Mouse (Mus musculus) layer of hippocampus, adult 2 months (tissue): Measurements from ENCODE around the gene Gpc2. TPM values are rescaled to one million over a fixed set of nuclear protein-coding genes. Genes with fewer than 3 reads are reported as not detected.

Experiments
- DNase-seq, 2 experiments: peaks; one replicate each; pipeline ENCODE4 v3.0.0; 2022; ENCODE audit warnings: low spot score in 2 of 2
- H3K27ac ChIP-seq: fragments of 200-600 bp; 2 replicates; pipeline ENCODE4 v1.8.1; 2022
- H3K4me3 ChIP-seq: fragments of 200-600 bp; 2 replicates; pipeline ENCODE4 v1.8.1; 2022; ENCODE audit warnings: mild to moderate bottlenecking
- CTCF ChIP-seq: fragments of 200-600 bp; conservative IDR thresholded peaks from 2 replicates; pipeline ENCODE4 v1.8.1; 2022; ENCODE audit warnings: antibody characterized with exemption, mild to moderate bottlenecking, moderate library complexity
- total RNA-seq, 2 experiments: library from RNA; stranded (reverse); gene quantifications; 2 replicates each; pipeline ENCODE4 v1.2.3; 2021

The Gpc2 gene
- total RNA-seq, 2 experiments from 2014 or later: 2.4 to 2.5 TPM

DNA sequence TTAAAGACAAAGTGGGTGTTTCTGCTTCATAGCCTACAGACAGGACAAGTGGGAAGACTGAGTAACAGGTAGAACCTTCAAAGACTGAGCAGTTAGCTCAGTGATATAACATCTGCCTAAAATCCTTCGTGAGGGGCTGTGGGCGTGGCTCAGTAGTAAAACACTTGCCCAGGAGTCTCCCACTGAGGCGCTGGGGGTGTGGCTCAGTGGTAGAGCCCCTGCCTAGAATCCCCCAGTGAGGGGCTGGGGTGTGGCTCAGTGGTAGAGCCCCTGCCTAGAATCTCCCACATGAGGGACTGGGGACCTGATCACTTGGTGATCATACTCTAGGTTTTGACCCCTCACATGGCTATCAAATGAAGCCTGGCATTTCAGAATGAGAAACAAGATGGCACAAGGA lies 21.7 kb downstream of the Gpc2 start:
- H3K4me3 ChIP-seq: no peak overlapping the region
- TF ChIP-seq CTCF: no peak
- DNase-seq: no peak
- no peak overlapping the region for H3K27ac ChIP-seq

DNA sequence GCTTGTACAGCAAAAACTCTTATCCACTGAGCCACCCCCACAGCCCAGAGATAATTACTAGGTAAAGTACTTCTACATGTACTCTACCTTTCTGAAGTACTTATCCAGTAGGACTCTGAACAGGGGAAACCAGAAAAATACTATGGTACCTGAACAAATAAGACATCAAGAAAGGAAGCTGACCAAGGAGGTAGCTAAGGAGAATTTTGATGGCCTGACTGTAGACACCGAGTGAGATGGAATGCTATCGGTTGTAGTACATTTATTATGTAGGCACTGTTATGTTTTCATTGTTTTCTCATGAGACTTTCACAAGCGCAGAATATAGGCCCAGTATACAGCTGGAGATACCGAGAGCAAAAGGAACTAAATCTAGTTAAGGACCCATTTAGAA lies 22.2 kb downstream of the Gpc2 start:
- Histone ChIP-seq H3K27ac (no peak overlapping the region), H3K4me3 (no peak overlapping the region)
- no peak for DNase-seq
- TF ChIP-seq CTCF: no peak

DNA sequence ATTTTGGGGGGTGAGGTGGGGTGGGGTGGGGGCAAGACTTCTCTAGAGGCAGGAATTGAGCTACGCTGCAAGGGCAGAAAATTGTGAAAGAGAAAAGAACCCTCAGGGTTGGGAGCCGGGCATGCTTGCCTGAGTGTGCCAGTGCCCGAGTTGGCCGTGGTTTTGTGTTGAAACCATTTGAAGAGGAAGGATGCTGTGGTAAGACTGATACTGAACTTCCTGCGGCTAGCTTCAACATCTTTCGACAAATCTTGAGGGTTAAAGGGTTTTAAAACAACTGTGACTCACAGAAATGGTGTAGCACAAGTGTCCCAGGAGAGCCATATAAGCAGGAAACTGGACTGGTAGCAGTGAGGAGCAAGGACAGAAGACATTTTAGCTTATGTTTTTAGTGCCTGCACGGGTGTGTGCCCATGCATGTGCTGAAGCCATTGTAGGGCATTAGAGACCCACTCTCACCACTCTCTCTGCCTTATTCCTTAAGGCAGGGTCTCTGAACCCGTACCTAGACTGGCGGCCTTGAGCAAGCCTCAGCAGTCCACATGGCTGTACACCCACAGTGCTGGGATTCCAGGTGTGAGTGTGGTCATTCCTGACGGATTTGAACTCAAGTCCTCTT lies 22.7 kb downstream of the Gpc2 start:
- DNase-seq: no peak
- Histone ChIP-seq H3K4me3 (no peak overlapping the region), H3K27ac (no peak overlapping the region)
- no peak for TF ChIP-seq CTCF

DNA sequence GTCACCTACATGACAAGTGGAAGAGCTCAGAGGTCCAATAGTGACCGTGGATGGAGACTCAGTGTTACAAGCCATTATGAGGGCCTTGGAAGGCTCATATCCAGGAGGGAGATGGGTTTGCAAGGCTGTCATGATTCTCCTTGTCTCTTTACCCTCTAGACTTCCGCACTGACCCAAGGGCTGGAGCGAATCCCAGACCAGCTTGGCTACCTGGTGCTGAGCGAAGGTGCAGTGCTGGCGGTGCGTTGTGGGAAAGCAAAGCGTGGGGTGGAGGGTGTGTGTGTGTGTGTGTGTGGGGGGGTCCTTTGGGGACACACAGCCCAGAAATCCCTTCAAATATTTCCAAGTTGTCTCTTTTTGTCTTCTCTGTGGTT lies 23.7 kb downstream of the Gpc2 start:
- no peak for TF ChIP-seq CTCF
- peak in 1 of 2 experiments; percentile 23 for DNase-seq
- peak overlapping the region; percentile 93 for H3K27ac ChIP-seq
- H3K4me3 ChIP-seq: peak overlapping the region; percentile 95

DNA sequence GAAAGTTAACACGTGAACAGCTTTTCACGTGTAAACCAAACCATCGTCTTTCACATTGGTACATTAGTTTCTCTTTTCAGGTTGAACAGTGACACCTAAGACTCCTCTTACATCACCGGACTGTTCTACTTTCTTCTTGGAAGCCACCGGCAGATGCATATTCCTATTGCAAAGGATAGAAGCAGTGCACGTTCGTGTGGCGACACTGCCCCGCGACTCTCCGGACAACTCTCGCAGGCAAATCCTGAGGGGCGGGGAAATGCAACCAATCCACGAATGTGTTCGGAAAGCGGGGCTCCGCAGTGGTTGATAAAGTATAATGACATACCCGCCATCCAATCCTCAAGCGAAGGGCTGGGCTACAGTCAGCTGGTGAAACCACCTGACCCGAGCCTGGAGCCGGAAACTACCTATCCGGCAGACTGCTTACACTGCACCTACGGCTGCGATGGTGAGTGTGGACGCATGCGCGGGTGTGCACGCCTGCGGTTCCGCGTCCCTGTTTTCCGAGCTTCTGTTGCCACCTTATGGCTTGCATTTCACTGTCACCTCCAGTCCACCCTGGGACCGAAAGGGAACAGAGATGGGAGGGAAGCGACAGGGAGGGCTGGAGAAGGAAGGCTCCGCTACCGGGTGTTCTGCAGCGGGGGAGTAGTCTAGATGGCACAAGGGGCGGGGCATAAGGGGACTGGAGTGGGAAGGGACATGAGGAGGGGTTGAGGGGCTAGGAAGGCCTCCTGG lies 24.3 kb downstream of the Gpc2 start, which contains the start of gene Lamtor4:
TSS of gene Lamtor4 (plus strand) at position 130 of the 741 bp plus-strand sequence.
- peak; percentile 91 to 97 for DNase-seq
- Histone ChIP-seq H3K27ac (peak within 1 kb of the TSS; percentile 93), H3K4me3 (peak within 1 kb of the TSS; percentile 95)
- TF ChIP-seq CTCF: peak; percentile 22

DNA sequence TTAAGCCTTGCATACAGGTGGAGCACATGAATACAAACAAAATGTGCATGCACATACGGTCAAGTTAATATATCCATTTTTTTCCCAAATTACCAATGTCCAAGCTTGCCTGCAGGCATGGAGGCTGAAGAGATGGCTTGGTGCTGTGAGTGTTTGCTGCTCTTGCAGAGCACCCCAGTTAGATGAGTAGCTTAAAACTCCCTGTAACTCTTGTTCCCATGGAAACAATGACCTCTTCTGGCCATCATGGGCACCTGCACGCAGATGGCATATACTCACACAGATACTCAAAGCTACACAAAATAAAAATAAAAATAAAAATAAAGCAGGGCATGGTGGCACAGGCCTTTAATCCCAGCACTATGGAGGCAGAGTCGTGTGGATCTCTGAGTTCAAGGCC lies 26.7 kb downstream of the Gpc2 start:
- Histone ChIP-seq H3K4me3 (no peak overlapping the region), H3K27ac (no peak overlapping the region)
- TF ChIP-seq CTCF: no peak; the same call in 1 of the 2 replicates
- DNase-seq: no peak

DNA sequence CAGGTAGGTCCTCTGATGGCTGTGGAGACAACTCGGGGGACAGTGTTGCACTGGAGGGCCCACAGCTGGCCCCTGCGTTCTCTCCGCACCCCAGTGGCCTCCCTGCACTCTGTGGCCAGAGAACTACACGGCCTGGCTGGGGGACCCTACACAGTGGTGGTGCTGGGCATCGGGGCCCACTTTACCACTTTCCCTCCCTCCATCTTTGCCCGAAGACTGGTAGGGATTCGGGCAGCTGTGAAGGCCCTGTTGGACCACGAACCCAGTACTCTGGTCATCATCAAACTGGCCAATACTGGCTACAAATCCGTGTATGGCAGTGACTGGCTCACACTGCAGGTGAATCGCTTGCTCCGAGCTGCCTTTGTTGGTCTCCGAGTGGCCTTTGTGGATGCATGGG lies 28.7 kb downstream of the Gpc2 start:
- TF ChIP-seq CTCF: no peak

DNA sequence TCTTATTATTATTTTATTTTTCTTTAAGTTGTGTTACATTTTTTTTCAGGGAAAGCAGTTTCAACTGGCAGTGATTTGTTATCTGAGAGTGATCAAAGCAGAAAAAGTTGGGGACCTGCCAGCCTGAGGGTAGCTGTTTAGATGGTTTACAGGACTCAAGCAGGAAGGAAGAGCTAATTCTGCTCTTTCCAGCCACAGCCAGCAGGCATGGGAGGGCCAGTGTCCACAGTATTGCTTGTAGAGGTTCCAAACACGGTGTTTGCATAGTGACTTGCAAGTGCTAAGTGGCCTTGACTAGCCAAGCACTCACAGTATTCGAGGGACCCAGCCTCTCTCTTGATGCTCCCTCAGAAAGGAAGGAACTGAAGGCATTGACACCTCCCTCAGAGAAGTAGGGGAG lies 38.3 kb downstream of the Gpc2 start:
- TF ChIP-seq CTCF: no peak
- H3K4me3 ChIP-seq: no peak overlapping the region
- H3K27ac ChIP-seq: no peak overlapping the region
- DNase-seq: no peak

More for the DNA sequence above, 28.7 kb downstream of the Gpc2 start:
- no peak overlapping the region for H3K27ac ChIP-seq
- no peak overlapping the region for H3K4me3 ChIP-seq
- no peak for DNase-seq

DNA sequence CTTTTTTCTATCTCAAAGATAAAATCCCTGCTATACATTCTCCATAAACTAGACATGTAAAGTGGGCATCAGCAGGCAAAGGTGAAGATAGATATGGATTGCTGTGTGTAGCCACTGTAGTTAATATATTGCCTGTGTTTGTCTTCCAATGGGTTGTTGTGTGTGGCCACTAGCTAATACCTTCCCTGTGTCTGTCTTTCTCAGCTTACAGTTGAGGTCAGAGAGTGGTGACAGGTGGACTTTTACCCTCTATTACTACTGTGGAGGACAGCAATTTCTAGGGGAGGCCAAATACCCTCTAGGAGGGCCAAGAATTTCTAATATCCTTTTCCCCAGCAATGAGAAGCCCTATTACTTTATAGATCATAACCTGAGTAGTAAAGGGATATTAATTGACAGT lies 45.6 kb downstream of the Gpc2 start:
- no peak overlapping the region for H3K27ac ChIP-seq
- no peak for DNase-seq
- no peak overlapping the region for H3K4me3 ChIP-seq
- no peak for TF ChIP-seq CTCF

DNA sequence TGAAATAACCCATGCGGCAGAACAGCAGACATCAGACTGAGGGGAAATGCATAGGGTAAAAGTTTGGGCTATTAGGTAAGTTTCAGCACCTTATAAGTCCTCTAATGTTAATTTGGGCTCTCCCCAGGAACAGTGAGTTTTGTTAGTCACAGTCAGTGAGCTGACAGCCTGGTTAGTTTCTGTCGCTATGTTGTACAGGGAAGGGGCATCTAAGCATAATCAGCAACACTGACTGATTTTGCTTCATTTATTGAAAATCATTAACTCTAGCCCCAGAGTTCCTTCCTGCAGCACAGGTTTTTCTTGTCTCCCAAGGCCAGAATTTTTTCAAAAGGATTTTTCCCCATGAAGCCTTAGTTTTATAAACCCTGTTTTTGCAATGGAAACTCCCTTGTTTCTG lies 46.0 kb downstream of the Gpc2 start:
- TF ChIP-seq CTCF: no peak

DNA sequence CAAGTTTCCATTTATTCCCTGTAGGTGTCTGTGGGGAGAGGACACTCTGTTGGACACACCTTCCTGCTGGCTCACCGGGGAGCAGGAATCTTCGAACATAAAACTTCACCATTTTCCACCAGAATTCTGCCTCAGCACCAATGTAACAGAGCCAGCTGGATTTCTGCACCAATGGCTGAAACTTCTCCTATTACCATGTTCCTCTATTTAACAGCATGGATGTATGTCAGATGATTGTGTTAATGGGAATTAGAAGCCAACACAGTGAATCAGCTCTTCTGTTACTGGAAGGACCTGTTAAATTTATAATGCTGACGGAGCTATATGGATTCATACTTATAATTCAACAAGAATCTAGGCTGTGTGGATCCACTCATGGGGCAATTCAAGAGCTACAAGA lies 50.3 kb downstream of the Gpc2 start:
- H3K27ac ChIP-seq: no peak overlapping the region
- DNase-seq: no peak
- H3K4me3 ChIP-seq: no peak overlapping the region
- TF ChIP-seq CTCF: no peak

More for the DNA sequence above, 46.0 kb downstream of the Gpc2 start:
- H3K4me3 ChIP-seq: no peak overlapping the region
- no peak overlapping the region for H3K27ac ChIP-seq
- DNase-seq: no peak

DNA sequence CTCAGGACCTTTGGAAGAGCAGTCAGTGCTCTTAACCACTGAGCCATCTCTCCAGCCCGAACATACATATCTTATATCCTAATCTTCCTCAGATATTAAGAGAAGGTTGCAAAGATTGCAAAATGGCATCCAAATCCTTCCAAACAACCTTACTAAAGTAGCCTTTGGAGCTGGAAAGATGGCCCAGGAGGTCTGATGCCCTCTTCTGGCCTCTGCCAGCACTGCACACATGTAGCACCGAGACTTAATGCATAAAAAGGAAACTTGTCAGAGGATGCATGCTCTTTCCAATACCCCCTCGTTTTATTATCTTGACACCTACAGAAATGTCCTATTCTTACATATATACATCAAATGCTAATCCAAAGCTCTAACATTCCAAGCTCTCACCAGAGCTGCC lies 51.8 kb downstream of the Gpc2 start:
- H3K27ac ChIP-seq: no peak overlapping the region
- H3K4me3 ChIP-seq: no peak overlapping the region
- no peak for DNase-seq
- TF ChIP-seq CTCF: peak; percentile 74

DNA sequence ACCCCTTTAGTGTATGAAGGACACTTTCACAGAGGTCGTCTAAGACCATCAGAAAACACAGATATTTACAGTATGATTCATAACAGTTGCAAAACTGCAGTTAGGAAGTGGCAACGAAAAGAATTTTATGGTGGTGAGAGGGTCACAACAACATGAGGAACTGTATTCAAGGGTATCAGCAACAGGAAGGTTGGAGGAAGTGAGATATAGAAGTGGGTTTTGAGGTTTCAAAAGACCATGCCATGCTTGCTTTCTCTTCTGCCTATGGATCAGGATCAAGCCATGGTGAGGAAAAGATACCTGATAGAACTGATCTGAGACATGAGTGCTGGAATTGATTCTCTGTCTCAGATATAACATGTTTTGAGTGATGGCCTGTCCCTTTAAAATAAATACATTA lies 52.4 kb downstream of the Gpc2 start:
- DNase-seq: no peak
- no peak for TF ChIP-seq CTCF
- H3K4me3 ChIP-seq: no peak overlapping the region
- H3K27ac ChIP-seq: no peak overlapping the region

DNA sequence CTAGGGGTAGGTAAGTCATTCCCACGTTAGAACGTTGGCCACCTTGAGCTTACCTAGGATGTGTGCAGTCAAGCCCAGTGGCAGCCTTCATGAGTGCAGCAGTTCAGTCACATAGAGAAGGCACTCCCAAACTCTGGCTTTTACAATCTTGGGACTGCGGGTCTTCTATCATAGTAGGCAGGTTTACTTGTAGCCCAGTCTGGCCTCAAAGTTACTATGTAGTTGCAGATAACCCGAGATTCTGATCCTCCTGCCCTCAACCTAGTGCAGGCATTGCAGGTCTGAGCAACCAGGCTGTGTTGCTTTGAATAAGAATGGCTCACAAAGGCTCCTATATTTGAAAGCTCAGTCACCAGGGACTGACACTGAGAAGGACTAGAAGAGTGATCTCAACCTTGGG lies 53.3 kb downstream of the Gpc2 start:
- Histone ChIP-seq H3K4me3 (no peak overlapping the region), H3K27ac (no peak overlapping the region)
- no peak for DNase-seq
- TF ChIP-seq CTCF: no peak
